Mouse (Mus musculus) MEL (cell line): ENCODE results near the gene Rab4b. TPM values are rescaled to one million over a fixed set of nuclear protein-coding genes. Genes with fewer than 3 reads are reported as not detected.

Experiments
- DNase-seq: peaks from one replicate; pipeline ENCODE4 v3.0.0; 2011; ENCODE audit warnings: low read depth, low spot score
- H3K27ac ChIP-seq: 2 replicates; pipeline ENCODE4 v1.5.1; 2012; ENCODE audit warnings: low read depth, mild to moderate bottlenecking, control low read depth, low read length, moderate library complexity; ENCODE audit not compliant: control insufficient read depth
- H3K27me3 ChIP-seq, 2 experiments: fragments of 150-350 bp in 1 of 2; sonication (generic) in 1 of 2; 2 replicates each; pipeline ENCODE4 v1.6.1; 2012; ENCODE audit warnings: low read length in 2 of 2, mild to moderate bottlenecking in 2 of 2, improper control_type of control experiment in 1 of 2, moderate library complexity in 1 of 2; ENCODE audit not compliant: insufficient read depth in 2 of 2, control insufficient read depth in 1 of 2
- H3K36me3 ChIP-seq, 2 experiments: 2 replicates each; pipeline ENCODE4 v1.6.1; 2012 to 2014; ENCODE audit warnings: low read length in 2 of 2, improper control_type of control experiment in 1 of 2, inconsistent platforms in 1 of 2, mild to moderate bottlenecking in 1 of 2; ENCODE audit not compliant: insufficient read depth in 2 of 2, control insufficient read depth in 1 of 2
- H3K4me1 ChIP-seq, 2 experiments: fragments of 150-350 bp in 1 of 2; sonication (generic) in 1 of 2; 2 replicates each; pipeline ENCODE4 v1.6.1; 2012; ENCODE audit warnings: low read length in 2 of 2, improper control_type of control experiment in 1 of 2, mild to moderate bottlenecking in 1 of 2; ENCODE audit not compliant: insufficient read depth in 2 of 2, control insufficient read depth in 1 of 2
- H3K4me3 ChIP-seq, 2 experiments: fragments of 150-350 bp in 1 of 2; sonication (generic) in 1 of 2; 2 replicates each; pipeline ENCODE4 v1.5.1; 2012; ENCODE audit warnings: low read depth in 2 of 2, low read length in 2 of 2, mild to moderate bottlenecking in 2 of 2, moderate library complexity in 2 of 2, control low read depth in 1 of 2, improper control_type of control experiment in 1 of 2; ENCODE audit not compliant: control insufficient read depth in 1 of 2, insufficient read depth in 1 of 2
- H3K79me2 ChIP-seq: 2 replicates; pipeline ENCODE4 v1.6.1; 2012; ENCODE audit warnings: mild to moderate bottlenecking, low read length, moderate library complexity; ENCODE audit not compliant: control insufficient read depth, poor library complexity, insufficient read depth
- H3K9ac ChIP-seq: 2 replicates; pipeline ENCODE4 v1.6.1; 2012; ENCODE audit warnings: low read depth, mild to moderate bottlenecking, control low read depth, low read length, moderate library complexity; ENCODE audit not compliant: control insufficient read depth, poor library complexity, severe bottlenecking
- H3K9me3 ChIP-seq: fragments of 150-350 bp; sonication (generic); replicated peaks from 2 replicates; pipeline ENCODE4 v1.6.1; 2012; ENCODE audit warnings: mild to moderate bottlenecking, low read length, improper control_type of control experiment, moderate library complexity; ENCODE audit not compliant: insufficient read depth
- BHLHE40 ChIP-seq: IDR thresholded peaks from 2 replicates; pipeline ENCODE4 v1.6.1; 2012; ENCODE audit warnings: low read depth, mild to moderate bottlenecking, inconsistent platforms, low read length, improper control_type of control experiment, borderline replicate concordance
- ELF1 ChIP-seq: IDR thresholded peaks from 2 replicates; pipeline ENCODE4 v1.6.1; 2014; ENCODE audit warnings: low read depth, mild to moderate bottlenecking, inconsistent platforms, low read length, improper control_type of control experiment, moderate library complexity
- EP300 ChIP-seq, 2 experiments: IDR thresholded peaks; 2 replicates each; pipeline ENCODE4 v1.6.1; 2011; ENCODE audit warnings: improper control_type of control experiment in 2 of 2, low read length in 2 of 2, low read depth in 1 of 2, mild to moderate bottlenecking in 1 of 2
- HCFC1 ChIP-seq: IDR thresholded peaks from 2 replicates; pipeline ENCODE4 v1.6.1; 2012; ENCODE audit warnings: low read depth, mild to moderate bottlenecking, inconsistent platforms, low read length, improper control_type of control experiment, moderate library complexity
- MAX ChIP-seq: IDR thresholded peaks from 2 replicates; pipeline ENCODE4 v1.6.1; 2011; ENCODE audit warnings: low read length, improper control_type of control experiment
- MXI1 ChIP-seq: IDR thresholded peaks from 2 replicates; pipeline ENCODE4 v1.6.1; 2011; ENCODE audit warnings: mild to moderate bottlenecking, low read depth, low read length, improper control_type of control experiment
- POLR2AphosphoS5 ChIP-seq: IDR thresholded peaks from 2 replicates; pipeline ENCODE4 v1.6.1; 2012; ENCODE audit warnings: low read depth, borderline replicate concordance, mild to moderate bottlenecking, inconsistent platforms, low read length, moderate library complexity, mixed read lengths
- RCOR1 ChIP-seq: IDR thresholded peaks from 2 replicates; pipeline ENCODE4 v1.6.1; 2012; ENCODE audit warnings: low read depth, mild to moderate bottlenecking, inconsistent platforms, low read length, improper control_type of control experiment
- SMC3 ChIP-seq: IDR thresholded peaks from 2 replicates; pipeline ENCODE4 v1.6.1; 2011; ENCODE audit warnings: low read depth, low read length, improper control_type of control experiment
- TAL1 ChIP-seq: IDR thresholded peaks from 2 replicates; pipeline ENCODE4 v1.6.1; 2012; ENCODE audit warnings: mild to moderate bottlenecking, inconsistent platforms, low read length, moderate library complexity, mixed read lengths
- TBP ChIP-seq: IDR thresholded peaks from 2 replicates; pipeline ENCODE4 v1.8.0; 2011; ENCODE audit warnings: low read depth, low read length, improper control_type of control experiment
- TCF12 ChIP-seq: IDR thresholded peaks from 2 replicates; pipeline ENCODE4 v1.6.1; 2014; ENCODE audit warnings: low read depth, mild to moderate bottlenecking, inconsistent platforms, low read length, improper control_type of control experiment, moderate library complexity
- UBTF ChIP-seq: IDR thresholded peaks from 2 replicates; pipeline ENCODE4 v1.6.1; 2012; ENCODE audit warnings: low read depth, mild to moderate bottlenecking, inconsistent platforms, low read length, improper control_type of control experiment, moderate library complexity, borderline replicate concordance; ENCODE audit not compliant: insufficient read depth
- USF1 ChIP-seq: IDR thresholded peaks from 2 replicates; pipeline ENCODE4 v1.6.1; 2014; ENCODE audit warnings: low read depth, mild to moderate bottlenecking, inconsistent platforms, low read length, improper control_type of control experiment, moderate library complexity
- ZNF384 ChIP-seq: IDR thresholded peaks from 2 replicates; pipeline ENCODE4 v1.6.1; 2012; ENCODE audit warnings: low read depth, mild to moderate bottlenecking, inconsistent platforms, low read length, improper control_type of control experiment
- polyA plus RNA-seq, 2 experiments: library from polyadenylated mRNA; stranded (reverse) in 1 of 2; unstranded in 1 of 2; fragments of >175 nt in 1 of 2; fragments of >200 nt in 1 of 2; gene quantifications; 2 replicates each; pipeline versions ENCODE4 v1.2.1 to v1.2.4; 2012; ENCODE audit warnings: low replicate concordance in 2 of 2, low read depth in 1 of 2; ENCODE audit not compliant: insufficient read length in 2 of 2, insufficient read depth in 1 of 2, missing spikeins in 1 of 2
- total RNA-seq: library from RNA; depleted of rRNA; stranded (reverse); fragments of 300-350 nt; gene quantifications from 2 replicates; pipeline ENCODE4 v1.2.3, GENCODE M21; 2012

Rab4b gene
- total and polyA plus RNA-seq, 3 experiments: 6.7 to 32.6 TPM; not detected in 1

- Histone ChIP-seq H3K36me3 (peaks cover 12 to 16% of the 10 kb centered on the region in 2 experiments), H3K4me1 (peaks cover 6 to 14% of the 10 kb centered on the region in 2 experiments; a peak in 3 of 4 replicates), H3K9me3 (no peaks in the 10 kb centered on the region)
- TF ChIP-seq UBTF (no peak), EP300 (IDR thresholded peaks at IDR 0.05; ENCODE audit: low read depth in 1 of 2, low read length in 2 of 2) (no peak), TBP (no peak), ELF1 (no peak), TAL1 (no peak), HCFC1 (no peak)
- TF ChIP-seq, all 39 proteins: peak for 0
- no peak overlapping the region for H3K4me3 ChIP-seq
- no peak overlapping the region for H3K27ac ChIP-seq
- DNase-seq: no peak
- H3K9ac ChIP-seq: no peak overlapping the region
- no peaks in the 10 kb centered on the region for H3K27me3 ChIP-seq
- H3K79me2 ChIP-seq: peaks cover 22% of the 10 kb centered on the region
Observed at GRCm38 (mm10) chr7:27198355-27198754, 19.7 kb upstream of the Rab4b start.

GRCm38 (mm10) chr7:27197634-27198033 is 18.9 kb upstream of the Rab4b start:
- Histone ChIP-seq H3K36me3 (peaks cover 13 to 16% of the 10 kb centered on the region in 2 experiments), H3K79me2 (peaks cover 26% of the 10 kb centered on the region), H3K27ac (no peak overlapping the region), H3K9me3 (no peaks in the 10 kb centered on the region), H3K27me3 (no peaks in the 10 kb centered on the region), H3K9ac (no peak overlapping the region)
- no peak for TF ChIP-seq POLR2AphosphoS5
- no peak for TF ChIP-seq MAX
- no peak for TF ChIP-seq TBP
- no peak for TF ChIP-seq HCFC1
- TF ChIP-seq ZNF384: no peak
- no peak for TF ChIP-seq TCF12
- no peak for TF ChIP-seq RCOR1
- no peak for TF ChIP-seq BHLHE40
- TF ChIP-seq USF1: no peak
- TF ChIP-seq MXI1: no peak
- no peak for TF ChIP-seq UBTF
- TF ChIP-seq SMC3: no peak
- TF ChIP-seq, all 39 proteins: peak for 0
- no peak for DNase-seq
- no peak overlapping the region for H3K4me3 ChIP-seq
- H3K4me1 ChIP-seq: peaks cover 6 to 14% of the 10 kb centered on the region in 2 experiments; a peak in 3 of 4 replicates
